Mouse (Mus musculus) cerebellum, postnatal 14 days (tissue): ENCODE results near the gene Ntrk1.
"Not testable (repeated sequence)": the region's sequence is repeated elsewhere in the genome, so short reads cannot be mapped to it uniquely, and the experiment has no call there.

Experiments
- DNase-seq, 2 experiments: peaks; one replicate each; pipeline ENCODE4 v3.0.0; 2021; ENCODE audit warnings: mixed read lengths in 2 of 2

Ntrk1 gene

DNA sequence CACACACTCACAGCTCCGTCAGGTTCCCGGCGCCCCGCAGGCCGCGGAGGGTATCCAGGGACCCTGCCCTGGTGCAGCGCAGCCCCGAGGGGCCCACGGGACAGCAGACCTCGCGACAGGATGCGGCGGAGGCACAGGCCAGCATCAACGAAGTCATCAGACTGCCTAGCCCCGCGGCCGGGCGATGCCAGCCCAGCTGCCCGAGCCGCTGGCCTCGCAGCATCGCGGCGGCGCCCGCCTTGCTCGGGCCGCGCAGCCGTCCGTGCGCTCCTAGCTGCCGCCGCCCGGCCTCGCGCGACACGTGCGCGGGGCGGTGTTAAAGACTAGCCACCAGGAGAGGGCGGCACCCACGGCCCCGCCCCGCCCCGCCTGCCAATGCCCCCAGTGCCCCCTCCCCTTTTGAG lies at the start of gene Ntrk1:
Gene Ntrk1, minus strand, starts transcription at position 241 of the 404 bp plus-strand sequence.
- DNase-seq = no peak

DNA sequence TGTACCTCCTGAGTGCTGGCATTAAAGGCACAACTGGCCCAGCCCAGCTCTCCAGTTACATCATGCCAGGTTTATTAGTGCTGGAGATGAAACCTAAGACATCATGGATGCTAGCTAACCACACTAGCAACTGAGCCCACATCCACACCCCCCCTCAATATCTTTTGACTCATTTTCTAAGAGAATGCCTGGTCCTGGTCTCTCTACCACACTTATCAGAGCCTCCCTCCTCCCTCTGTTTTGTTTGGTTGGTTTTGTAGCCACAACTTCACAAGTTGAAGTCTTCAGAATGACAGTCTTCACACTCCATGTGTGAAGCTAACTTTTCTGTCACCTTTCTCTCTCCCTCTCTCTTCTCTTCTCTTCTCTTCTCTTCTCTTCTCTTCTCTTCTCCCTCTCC lies 45.9 kb upstream of the Ntrk1 start:
- no peak for DNase-seq

DNA sequence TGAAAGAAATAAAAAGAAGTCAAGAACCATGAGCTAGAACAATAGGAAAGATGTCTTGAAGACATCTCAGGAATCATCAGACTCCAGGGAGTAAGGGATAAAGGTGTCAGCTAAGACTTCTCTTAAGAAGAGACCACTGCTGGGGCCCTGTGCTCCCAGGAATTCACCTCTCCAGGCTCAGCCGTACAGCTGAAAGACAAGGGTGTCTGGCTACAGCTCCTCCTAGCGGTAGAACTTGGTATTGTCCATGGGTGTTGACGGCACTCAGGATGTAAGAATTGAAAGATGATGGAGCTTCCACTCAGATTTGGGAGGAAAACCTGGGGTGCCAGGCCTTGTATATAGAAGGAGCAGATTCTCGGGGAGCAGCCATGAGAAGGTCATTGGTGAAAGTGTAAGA lies 43.7 kb upstream of the Ntrk1 start:
- peak; percentile 89 to 92 for DNase-seq

DNA sequence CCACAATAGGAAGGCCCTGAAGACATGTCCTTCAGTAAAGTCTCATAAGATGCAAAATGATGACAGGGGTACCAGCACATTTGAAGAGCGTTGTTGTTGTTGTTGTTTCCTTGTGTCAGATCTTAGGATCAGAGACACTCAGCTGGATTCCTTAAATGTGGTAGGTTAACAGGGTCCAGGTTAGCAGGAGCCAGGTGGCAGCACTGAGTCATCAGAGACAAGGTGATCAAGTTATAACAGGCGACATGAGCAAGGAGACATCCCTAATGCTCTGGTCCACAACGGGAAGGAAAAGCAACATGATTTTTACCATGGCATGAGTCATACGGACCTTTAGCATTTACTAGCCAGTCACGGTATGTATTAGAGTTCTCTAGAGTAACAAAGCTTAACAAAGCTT lies 38.5 kb upstream of the Ntrk1 start:
- DNase-seq = no peak

DNA sequence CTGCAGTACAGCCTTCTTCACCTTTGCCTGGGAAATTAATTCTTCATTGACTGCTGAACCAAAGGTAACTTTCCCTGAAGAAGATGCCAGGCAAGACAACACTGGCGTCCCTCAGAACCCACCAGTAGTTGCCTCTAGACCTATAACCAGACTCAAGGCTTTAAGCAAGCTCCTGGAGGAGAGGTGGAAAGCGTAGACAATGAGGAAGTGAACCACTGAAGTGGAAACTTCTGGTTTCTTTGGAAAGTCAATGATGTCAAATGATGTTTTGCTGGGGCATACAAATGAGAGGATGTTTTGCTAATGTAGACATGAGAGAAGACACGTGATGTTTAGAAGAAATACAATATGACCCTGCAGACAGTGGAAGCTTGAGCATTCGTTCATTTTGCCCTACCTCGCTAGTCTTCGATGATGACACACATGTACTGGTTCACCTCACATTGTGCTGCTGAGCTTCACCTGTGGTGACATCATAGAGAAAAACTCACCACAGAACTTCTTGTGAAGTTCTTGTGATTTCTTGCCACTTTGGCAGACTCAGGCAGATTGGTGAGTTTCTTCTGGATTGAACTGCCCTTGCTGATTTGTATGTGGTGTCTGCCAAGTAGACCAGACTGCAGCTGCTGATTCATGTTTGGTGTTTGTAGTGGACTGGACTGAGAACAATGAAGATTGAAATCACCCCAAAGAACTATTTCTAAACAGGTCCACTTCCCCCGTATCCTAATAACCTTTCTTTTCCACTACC lies 37.3 kb upstream of the Ntrk1 start:
- no peak for DNase-seq

DNA sequence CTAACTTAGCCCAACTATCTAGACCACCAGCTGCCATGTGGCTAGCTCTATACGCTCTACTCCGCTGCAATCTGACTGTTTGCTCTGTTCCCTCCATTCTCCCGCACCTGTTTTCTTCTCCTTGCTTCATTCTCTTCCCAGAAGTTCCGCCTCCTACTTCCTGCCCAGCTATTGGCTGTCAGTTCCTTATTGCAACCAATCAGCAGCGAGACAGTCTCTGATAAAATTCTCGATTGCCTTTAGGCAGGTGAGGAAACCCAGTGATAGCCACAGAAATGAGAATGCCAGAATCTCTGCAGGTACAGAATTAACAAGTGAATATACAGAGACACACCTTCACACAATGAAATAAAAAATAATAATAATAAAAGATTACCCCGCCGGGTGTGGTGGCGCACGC lies 34.1 kb upstream of the Ntrk1 start:
- DNase-seq = no peak

DNA sequence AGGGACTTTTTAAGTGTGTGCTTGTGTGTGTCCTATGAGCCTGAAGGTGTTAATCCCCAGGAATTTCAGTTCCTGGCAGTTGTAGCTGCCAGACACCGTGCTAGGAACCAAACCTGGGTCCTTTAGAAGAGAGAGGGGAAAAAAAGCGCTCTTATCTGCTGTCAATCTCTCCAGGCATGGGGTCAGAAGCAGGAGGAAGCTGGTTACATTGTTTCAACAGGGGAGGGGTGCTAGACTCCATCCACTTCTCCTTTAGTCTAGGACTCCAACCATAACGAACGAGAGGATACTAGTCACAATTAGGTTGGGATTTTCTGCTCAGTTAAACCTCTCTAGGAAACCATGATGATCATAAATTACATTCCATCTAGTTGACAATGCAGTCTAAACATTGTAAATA lies 33.5 kb upstream of the Ntrk1 start:
- DNase-seq = no peak

DNA sequence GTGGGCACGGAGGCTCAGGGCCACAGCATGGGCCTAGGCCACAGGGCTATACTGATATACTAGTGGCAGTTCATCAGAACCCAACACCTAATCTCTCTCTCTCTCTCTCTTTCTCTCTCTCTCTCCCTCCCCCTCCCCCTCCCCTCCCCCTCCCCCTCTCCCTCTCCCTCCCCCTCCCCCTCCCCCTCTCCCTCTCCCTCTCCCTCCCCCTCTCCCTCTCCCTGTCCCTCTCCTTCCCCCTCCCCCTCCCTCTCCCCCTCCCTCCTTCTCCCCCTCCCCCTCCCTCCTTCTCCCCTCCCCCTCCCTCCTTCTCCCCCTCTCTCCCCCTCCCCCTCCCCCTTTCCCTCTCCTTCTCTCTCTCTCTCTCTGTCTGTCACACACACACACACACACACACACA lies 29.2 kb upstream of the Ntrk1 start, which contains the start of gene Pear1:
Gene Pear1, minus strand, starts transcription at position 101 of the 400 bp plus-strand sequence.
- not testable (repeated sequence) for DNase-seq

DNA sequence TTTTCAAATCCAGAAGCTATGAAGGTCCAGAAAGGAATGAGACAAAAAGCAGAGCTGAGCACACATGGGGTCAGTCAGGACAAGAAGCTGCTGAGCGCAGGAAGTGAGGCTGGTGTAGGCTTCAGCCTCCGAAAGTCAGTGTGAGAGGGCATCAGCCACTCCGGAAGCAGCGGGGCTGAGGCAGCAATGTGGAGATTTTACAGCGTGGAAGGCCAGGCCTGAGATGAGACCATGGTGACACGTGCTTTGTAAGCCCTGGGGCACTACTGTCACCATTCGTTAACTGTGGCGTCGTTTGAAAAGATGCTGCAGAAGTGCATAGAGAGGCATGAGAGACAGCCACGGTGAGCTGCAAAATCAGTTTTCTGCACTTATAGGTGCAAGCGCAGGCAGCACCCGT lies 23.3 kb upstream of the Ntrk1 start:
- no peak for DNase-seq

DNA sequence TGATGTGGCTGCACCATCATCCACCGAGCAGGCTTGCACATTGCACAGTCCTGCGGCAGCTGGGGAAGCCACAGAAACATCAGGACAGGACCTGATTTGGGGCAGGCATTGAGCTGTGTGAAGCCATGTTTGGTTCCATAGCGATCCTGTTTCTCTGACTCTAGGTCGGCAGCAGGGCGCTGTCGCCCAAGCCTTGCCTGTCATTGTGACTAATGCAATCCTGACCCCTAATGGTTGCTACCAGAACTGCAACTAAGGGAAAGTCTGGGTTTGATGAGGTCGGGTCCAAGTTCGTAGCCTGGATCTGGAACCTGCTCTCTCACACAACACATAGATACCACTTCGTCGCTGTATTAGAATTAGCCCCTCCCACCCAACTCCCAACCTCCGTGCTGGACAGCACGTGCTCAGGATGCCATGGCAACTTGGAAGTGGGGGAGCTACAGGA lies 21.7 kb upstream of the Ntrk1 start:
- DNase-seq = peak; percentile 87 to 91

DNA sequence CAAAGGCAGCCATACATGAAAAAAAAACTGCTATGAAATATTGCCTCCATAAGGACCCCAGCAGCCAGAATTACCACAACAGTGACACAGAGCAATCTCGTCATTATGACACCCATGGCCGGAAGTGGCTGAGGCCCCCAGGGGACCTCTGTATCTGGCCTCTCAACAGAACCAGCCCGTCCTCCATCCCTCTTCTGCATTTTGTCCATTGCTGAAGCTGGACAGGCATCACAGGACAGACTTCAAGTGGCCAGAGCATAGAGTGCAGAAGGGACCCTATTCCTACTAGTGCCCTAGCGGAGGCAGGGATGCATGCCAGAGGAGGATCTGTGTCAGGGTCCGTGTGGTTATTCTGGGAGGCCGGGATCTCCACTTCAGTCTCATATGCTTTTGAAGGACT lies 21.2 kb upstream of the Ntrk1 start:
- DNase-seq = no peak

DNA sequence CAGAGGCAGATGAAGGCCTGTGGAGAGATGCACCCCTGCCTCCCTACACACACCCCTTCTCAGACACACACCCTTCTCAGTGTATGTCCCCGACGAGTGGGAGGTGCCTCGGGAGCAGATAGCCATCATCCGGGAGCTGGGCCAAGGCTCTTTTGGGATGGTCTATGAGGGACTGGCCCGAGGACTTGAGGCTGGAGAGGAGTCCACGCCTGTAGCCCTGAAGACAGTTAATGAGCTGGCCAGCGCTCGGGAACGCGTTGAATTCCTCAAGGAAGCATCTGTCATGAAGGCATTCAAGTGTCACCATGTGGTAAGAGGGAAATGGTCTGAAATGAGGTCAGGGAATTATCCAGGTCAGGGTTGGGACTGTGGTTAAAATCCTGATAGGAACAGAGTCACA lies 17.9 kb upstream of the Ntrk1 start:
- no peak for DNase-seq

DNA sequence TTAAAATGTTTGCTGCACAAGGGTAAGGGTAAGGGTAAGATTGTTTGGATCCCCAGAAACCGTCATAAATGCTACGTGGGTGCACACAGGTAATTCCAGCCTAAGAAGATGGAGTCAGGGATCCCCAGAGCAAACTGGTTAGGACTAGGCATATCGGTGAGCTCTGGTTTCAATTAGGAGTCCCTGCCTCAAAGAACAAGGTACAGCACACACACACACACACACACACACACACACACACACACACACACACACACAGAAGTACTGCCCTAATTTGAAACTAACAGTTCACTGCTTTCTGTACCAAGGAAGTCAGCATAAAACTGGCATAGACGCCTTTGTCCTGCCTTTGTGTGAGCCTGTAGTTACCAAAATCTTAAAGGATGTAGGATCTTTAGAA lies 17.5 kb upstream of the Ntrk1 start:
- no peak for DNase-seq

DNA sequence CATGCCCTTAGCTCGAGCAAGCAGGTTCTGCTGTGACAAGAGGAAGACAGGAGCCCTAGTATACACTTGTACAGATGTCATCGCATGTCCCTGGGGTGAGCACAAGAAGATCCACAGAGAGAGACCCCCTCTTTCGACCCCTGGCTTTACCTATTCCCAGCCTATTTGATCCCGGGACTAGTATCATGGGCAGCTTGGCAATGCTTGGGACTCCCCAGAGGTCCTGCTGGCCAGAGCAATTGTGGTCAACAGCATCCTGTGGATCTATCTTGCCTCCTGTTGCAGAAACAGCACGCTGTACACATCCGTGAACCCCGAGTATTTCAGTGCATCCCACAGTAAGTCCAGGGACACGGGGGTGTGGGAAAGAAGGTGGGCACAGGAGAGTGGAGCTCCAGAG lies 16.3 kb upstream of the Ntrk1 start:
- DNase-seq = no peak

DNA sequence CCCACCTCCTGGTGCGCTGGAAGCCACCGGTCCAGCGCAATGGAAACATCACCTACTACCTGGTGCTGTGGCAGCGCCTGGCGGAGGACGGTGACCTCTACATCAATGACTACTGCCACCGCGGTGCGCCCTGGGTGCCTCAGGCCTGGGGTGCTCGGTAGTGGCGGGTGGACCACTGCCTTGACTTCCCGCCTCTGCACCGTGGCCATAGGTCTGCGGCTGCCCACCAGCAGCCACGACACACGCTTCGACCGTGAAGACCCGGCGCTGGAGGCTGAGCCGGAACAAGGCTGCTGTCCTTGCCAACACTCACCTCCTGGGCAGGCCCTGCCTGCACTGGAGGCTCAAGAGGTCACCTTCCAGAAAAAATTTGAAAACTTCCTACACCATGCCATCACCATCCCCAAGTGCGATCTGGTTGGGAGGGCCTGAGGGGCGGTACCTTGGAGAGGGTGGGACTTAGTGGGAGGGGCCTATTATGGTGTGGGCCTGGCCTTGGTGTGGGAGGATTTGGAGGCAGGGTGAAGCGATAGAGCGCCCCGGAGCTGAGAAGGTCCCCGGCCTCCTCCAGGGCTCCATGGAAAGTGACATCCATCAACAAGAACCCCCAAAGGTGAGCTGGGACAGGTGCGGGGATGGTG lies 14.5 kb upstream of the Ntrk1 start:
- no peak for DNase-seq

DNA sequence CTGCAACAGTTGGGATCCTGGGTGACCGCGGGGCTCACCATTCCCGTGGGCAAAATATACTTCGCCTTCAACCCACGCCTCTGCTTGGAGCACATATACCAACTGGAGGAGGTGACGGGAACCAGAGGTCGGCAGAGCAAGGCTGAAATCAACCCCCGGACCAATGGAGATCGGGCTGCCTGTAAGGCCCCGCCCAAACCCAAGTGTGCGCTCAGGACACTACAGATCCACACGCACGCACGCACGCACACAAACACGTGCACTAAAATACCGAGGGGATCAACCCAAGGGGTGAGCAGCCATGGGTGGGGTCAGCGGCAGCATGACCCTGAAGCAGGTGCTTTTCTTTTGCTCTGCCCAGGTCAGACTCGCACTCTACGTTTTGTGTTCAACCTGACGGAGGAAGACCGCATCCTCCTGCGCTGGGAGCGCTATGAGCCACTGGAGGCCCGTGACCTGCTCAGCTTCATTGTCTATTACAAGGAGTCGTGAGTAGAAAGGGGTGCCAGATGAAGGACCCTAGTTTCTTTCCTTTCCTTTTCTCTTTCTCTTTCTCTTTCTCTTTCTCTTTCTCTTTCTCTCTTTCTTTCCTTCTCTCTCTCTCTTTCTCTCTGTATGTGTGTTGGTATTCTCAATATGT lies 9.2 kb upstream of the Ntrk1 start:
- DNase-seq = no peak

DNA sequence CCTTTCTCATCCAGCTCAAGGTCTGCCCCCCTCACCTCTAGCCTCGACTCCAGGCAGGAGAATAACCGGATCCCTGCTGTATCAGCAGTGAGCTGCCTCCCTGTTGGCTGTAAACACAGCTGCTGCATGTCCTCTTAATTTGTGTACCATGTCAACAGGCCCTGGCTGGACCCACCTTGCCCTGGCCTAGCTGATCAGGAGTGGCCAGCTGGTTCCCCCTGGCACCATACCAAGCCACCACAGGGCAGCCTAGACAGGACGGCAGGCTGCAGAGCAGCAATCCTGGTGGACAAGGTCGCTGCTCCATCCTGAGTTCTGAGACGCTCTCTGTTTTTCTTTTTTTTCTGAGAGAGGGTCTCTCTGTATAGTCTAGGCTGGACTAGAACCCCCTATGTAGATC lies 6.7 kb upstream of the Ntrk1 start:
- DNase-seq = peak; percentile 67 to 82

DNA sequence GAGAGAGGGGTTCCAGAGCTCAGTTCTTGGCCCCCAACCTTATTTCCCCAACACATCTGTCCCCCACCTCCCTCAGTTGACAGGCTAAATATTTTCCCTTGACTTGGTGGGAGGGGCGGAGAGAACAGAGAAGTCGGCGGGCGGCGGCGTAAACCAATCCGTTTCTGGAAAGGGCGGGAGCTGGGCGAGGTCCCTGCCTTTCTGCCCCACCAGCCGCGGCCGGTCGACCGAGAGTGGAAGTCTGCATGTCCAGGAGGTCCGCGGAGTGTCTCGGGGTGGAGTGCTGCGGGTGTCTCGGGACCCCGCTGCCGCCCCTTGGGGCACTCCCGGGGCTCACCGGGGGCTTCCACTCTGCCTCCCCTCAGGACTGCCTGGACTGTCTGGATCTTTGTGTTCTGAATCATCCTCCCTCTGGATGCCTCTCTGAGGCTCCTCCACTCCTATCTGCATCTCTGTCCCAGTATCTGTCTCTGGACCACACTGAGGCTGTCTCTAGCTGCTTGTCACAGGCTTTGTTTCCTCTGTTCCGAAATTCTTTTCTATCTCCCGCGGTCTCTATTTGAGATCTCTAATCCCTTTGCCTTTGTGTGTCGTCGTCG lies 1.9 kb upstream of the Ntrk1 start, which contains the start of gene Insrr:
Gene Insrr, plus strand, starts transcription at position 216 of the 599 bp plus-strand sequence.
- DNase-seq = no peak

DNA sequence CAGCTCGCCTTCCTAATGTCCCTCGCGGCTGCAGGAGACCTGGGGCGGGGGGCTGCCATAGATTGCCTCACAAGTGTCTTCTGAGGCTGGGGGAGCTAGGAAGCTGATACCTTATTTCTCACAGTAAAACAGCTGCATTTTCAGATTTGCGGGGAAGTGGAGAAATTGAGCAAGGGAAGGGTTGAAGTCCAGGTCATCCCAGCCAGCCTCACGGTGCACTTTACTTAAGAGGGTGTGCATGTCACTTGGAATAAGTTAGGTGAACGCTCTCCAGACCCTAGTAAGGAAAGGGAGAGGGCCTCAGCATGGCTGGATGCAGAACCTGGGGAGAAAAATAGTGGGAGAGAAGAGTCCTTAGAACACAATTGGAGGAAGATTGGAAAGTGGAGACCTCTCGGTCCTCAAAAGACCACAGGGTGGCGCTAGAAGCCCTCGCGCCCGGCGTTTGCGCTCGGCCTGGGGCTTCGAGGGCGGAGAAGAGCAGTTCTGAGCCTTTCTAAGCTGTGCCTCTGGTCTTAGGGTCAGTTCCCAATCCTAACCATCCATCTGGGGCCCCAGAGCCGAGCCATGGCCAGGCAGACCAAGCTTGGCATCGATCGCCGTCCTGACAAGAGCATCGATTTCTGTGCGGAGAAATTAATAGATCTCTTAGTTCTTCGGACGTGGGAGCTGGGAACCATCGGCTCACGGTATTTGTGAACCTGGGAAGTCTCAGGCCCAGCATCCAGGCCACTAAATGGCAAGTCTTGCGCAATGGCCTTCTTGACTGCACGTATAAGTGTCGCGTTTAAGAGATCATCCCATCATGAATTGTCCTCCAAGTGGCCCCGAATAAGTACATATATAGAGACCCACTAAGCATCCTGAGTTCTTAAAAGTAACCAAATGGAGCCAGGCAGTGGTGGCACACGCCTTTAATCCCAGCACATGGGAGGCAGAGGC lies 645 bp upstream of the Ntrk1 start:
- DNase-seq = peak; percentile 73 to 84

DNA sequence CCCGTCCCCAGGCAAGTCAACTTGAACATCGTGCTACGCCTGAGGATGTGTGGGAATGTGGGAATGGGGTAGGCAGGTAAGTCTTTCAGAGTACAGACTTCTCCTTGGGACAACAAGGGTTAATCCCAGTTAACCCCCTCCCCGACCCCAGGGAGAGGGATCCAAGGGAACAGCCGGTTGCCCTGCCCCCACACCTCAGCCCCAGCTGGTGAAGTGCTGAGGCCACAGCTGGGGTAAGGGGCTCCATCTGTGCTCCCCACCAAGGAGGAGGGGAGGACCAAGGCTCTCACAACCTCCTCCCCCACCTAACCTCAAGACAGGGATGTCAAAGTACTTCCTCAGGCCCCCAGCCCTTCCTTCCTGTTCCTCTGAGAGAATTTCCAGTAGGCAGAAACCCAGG lies 5.2 kb downstream of the Ntrk1 start:
- DNase-seq = peak in 1 of 2 experiments; percentile 39

DNA sequence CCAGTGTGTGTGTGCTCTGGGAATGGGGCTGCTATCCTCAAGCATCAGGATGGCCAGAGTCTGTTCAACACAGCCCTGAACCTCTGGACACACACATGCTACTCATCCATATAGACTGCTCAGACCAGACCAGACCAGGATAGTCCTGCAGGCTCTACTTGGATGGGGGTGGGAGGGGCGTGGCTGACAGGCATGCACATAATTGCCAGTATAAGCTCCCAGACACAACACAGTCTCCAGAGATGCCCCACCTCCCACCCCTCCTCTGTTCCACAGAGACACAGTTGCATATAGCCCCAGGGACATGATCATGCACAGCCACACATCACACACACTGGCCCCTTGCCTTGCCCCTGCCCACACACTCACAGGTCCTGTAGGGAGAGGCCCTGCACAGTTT lies 5.7 kb downstream of the Ntrk1 start:
- DNase-seq = no peak

DNA sequence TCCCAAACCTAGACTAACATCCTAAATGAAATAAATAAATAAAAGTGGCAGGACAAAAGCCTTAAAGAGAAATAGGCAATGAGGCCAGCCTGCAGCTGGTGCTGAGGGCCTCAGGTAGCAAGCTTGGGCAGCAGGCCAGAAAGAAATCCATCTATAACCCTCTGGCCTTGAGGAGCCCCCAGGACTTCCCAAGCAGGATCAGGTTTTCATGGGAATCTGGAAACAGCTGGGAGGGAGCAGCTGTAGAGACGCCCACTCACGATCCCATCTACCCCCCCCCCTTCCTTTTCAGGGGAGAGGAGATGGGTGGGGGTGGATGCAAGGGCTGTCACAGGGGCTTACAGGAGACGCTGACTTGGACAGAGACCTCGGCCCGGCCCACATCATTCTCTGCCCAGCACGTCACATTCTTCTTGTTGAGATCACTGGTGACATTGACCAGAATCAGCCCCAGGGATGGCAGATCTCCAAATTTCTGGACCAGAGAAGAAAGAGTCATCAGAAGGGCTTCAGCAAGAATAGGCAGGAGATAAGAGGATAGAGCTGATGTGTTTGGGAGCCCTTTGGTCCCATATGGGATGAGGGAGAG lies 9.2 kb downstream of the Ntrk1 start:
- DNase-seq = no peak
